Mouse (Mus musculus): ENCODE measurements at regions not wholly inside any gene's neighbourhood (a gene's known extent, or its start where the extent isn't known, plus 50 kb on each side); places are given as distances from the start of the nearest gene placed in this dataset.
A peak's percentile ranks its signal among the peaks of the same experiment; 100 is the strongest.

GRCm38 (mm10) chr7:92984701-92985682 is 94.7 kb upstream of the Fam181b start:
- DNase-seq (ENCODE audit: low spot score in 2 of 2) = peak; percentile 54 to 61

DNA sequence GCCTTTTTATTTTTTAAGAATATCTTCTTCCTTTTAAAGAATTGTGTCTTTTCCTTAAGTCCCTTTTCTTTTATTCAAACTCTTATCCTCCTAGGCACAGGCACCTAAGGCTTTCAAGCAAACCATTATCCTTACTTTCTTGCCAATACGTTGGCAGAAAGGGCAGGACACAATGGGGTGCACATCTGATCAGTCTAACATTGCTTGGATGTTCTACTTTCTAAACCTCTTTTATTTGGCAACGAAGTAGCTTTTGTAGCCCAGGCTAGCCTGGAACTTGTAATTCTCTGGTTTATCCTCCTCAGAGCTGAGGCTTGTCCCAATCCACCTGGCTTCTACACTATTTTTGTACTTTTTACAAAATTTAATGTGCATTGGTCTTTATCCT is 94.0 kb upstream of the Fam181b start:
- DNase-seq (ENCODE audit: low spot score in 2 of 2) = no peak

DNA sequence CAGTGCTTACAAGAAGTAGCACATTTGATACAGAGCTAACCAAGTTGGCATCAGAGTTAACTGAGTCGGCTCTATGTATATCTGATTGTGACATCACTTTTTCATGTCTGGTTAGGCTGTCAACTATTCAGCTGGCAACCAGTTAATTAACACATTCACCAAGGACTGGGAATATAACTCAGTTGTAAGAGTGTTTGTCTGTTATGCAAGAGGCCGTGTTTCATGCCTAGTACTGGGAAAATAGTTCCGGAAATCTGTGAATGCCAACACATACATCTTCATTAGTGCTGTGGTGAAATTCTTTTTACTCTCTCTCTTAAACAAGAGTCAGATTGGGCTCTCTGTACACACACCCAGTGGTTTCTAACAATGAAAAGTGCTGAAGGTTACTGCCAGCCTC is 80.8 kb upstream of the Fam181b start:
- no peak for DNase-seq (ENCODE audit: low spot score in 2 of 2)

DNA sequence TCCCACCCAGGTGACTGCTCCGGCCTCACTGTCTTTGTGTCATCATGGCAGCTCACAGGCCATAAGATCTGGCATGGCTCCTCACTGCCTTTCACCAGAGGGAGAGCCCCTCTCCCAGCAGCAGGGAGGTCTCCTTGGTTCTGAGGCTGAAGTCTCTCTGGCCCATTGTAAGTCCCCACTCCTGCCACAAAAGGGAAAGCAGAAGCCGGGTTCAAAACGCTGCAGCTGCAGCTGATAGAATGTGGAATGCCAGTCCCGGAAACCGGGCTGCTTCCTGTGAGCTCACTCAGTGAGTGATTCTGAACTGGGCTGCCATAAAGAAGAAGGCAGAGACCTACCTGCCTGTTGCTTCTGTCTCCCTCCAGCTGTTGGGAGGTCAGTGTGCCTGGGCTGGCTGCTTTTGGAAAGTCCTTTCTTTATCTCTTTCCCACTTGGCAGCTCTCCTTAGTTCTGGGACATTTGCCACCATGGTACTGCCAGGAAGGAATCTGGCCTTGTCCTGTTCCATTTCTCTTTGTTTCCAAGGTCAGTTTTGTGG is 72.9 kb upstream of the Fam181b start:
- peak; percentile 64 to 79 for DNase-seq (ENCODE audit: low spot score in 2 of 2)

- DNase-seq (ENCODE audit: low spot score in 2 of 2) = no peak
Measured at GRCm38 (mm10) chr7:93007721-93008120, 71.9 kb upstream of the Fam181b start.

DNA sequence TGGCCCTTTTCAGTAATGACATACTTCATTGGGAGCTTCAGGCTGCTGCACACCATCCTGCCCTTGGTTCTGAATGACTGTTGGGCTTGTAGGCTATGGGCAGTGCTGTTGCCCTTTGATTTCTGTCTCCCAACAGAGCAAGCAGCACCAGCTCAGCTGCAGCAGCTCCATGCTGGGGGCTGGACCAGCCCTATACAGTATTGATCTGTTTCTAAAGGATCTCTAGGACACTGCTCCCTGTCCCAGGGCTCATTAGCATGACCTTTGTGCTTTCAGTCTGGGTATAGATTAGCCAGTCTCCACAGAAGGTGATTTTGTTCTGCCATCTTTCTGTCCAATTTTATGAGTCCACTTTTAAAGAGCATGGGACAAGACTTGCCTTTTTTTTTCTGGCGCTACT is 60.3 kb upstream of the Fam181b start:
- no peak for DNase-seq (ENCODE audit: low spot score in 2 of 2)

DNA sequence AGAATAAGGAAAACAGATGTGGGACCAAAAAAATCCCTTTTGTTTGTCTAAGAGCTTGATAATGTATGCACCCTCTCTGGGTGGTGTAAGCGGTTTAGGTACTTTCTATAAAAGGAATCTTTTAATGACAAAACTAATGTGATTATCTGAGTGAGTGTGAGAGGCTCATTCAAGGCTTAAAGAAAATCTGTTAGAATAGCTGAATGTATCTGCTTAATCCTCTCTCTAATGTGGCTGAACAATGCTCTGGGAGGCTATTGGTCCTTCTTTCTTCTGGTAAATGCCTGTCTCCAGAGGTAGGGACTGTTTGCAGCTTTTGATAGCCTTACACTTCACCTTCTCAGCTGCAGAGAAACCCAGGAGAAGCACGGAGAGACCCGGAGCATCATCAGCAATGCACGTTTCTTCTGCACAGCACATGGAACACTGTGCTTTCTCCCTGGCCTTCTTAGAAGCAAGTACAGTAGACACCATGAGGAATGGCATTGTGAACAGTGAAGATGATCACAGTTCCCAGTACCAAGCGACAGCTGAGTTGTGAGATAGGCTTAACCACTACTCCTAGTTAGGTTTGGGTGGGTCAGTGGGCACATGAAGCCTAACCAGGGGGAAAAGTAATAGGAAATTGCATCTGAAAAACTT is 56.1 kb upstream of the Fam181b start:
- no peak for DNase-seq (ENCODE audit: low spot score in 2 of 2)

- DNase-seq (ENCODE audit: low spot score in 2 of 2) = no peak
Measured at GRCm38 (mm10) chr7:93026231-93026630, 53.4 kb upstream of the Fam181b start.
